Mouse (Mus musculus): ENCODE measurements at regions not wholly inside any gene's neighbourhood (a gene's known extent, or its start where the extent isn't known, plus 50 kb on each side); places are given as distances from the start of the nearest gene placed in this dataset.
A peak's percentile ranks its signal among the peaks of the same experiment; 100 is the strongest.

- DNase-seq: no peak
Observed at GRCm38 (mm10) chr14:86441895-86442679, 698.9 kb downstream of the Diaph3 start.

GRCm38 (mm10) chr14:86437383-86437782, 703.7 kb downstream of the Diaph3 start:
- DNase-seq: no peak

- no peak for DNase-seq
Observed at GRCm38 (mm10) chr14:86435345-86435744, 705.7 kb downstream of the Diaph3 start.

- DNase-seq: no peak
Observed at GRCm38 (mm10) chr14:86431215-86431816, 709.7 kb downstream of the Diaph3 start.

- no peak for DNase-seq
Observed at GRCm38 (mm10) chr14:86421881-86422280, 719.2 kb downstream of the Diaph3 start.

GRCm38 (mm10) chr14:86419959-86420598, 721.0 kb downstream of the Diaph3 start:
- DNase-seq: no peak

GRCm38 (mm10) chr14:86396876-86397275, 744.2 kb downstream of the Diaph3 start:
- DNase-seq: no peak

GRCm38 (mm10) chr14:86395951-86396361, 745.1 kb downstream of the Diaph3 start:
- DNase-seq: no peak

GRCm38 (mm10) chr14:86395531-86395930, 745.5 kb downstream of the Diaph3 start:
- DNase-seq: no peak

- DNase-seq: no peak
Observed at GRCm38 (mm10) chr14:86395068-86395467, 746.0 kb downstream of the Diaph3 start.

- peak; percentile 16 for DNase-seq
Observed at GRCm38 (mm10) chr14:86385136-86385535, 755.9 kb downstream of the Diaph3 start.

- DNase-seq: no peak
Observed at GRCm38 (mm10) chr14:86365032-86365431, 776.0 kb downstream of the Diaph3 start.

GRCm38 (mm10) chr14:86360423-86361059, 780.5 kb downstream of the Diaph3 start:
- no peak for DNase-seq

GRCm38 (mm10) chr14:86358584-86358983, 782.5 kb downstream of the Diaph3 start:
- no peak for DNase-seq

GRCm38 (mm10) chr14:86350526-86350925, 790.5 kb downstream of the Diaph3 start:
- DNase-seq: no peak

- no peak for DNase-seq
Observed at GRCm38 (mm10) chr14:86339007-86339406, 802.0 kb downstream of the Diaph3 start.

GRCm38 (mm10) chr14:86337052-86337451, 804.0 kb downstream of the Diaph3 start:
- DNase-seq: no peak

GRCm38 (mm10) chr14:86335284-86335683, 805.8 kb downstream of the Diaph3 start:
- no peak for DNase-seq

- DNase-seq: no peak
Observed at GRCm38 (mm10) chr14:86329176-86329575, 811.9 kb downstream of the Diaph3 start.

- no peak for DNase-seq
Observed at GRCm38 (mm10) chr14:86327646-86328045, 813.4 kb downstream of the Diaph3 start.

- DNase-seq: peak; percentile 16
Observed at GRCm38 (mm10) chr14:86322365-86322764, 818.7 kb downstream of the Diaph3 start.

- DNase-seq: no peak
Observed at GRCm38 (mm10) chr14:86315974-86316373, 825.1 kb downstream of the Diaph3 start.

GRCm38 (mm10) chr14:86308949-86309543, 832.0 kb downstream of the Diaph3 start:
- no peak for DNase-seq

Measured in adrenal gland, adult 8-10 months (tissue).